Mouse (Mus musculus): ENCODE measurements around the gene Esrrg. TPM values are rescaled to one million over a fixed set of nuclear protein-coding genes. Genes with fewer than 3 reads are reported as not detected.

Esrrg gene
- total RNA-seq, 1 experiment from 2014 or later: 19.4 TPM

DNA sequence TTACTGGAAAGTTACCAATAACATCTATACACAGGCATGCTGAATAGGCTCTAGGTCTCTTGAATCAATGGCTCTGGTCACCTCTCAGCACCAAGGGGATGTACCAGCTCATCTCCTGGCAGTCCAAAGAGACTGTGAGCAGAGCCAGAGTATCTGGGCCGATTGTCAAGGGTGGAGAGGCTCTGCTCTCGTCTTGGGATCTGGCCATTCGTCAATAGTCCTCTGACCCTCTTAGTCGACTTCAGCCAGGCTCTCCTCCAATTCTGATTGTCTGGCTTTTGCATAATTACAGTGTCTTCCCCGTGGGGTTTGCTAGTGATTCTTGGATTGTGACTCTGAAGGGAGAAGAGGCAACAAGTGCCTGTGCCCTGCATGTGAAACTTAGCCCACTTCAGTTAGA, 41.3 kb downstream of the Esrrg start:
- DNase-seq: no peak

DNA sequence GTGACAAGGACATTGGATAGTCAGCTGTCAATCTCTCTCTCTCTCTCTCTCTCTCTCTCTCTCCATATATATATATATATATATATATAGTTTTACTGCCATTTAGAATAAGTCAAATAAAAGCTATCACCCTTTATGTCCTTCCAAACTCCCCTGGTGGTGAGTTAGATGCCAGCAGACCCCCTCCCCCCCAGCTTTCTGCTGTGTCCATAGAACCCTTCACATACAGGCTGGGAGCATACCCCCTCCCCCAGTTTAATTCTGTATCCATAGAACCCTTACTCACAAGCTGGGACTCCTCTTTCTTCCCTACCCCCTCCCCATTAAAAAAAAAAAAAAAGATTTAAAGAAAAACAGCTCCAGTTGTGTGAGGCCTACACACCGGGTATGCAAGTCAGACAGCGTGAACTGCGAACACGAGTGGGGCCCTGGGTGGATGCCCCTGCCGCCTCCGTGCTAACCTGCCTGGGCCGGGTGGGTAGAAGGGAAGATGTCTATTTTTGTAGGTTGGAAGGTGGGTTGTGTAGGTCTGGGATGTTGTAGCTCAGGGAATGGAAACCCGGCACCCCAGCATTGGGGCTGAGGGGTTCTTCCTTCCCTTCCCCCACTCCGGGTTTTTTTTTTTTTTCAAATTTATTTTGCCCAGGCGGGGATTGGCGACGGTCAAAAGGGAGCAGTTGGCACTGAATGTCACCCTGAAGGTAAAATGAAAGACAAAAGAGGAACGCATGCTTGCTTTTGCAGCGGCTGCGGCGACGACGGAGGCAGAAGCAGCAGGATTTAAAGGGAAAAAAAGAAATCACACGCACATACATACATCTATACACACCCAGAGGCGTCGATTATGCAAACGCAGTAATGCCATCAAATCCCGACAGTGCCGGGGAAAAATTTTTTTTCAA, 42.4 kb downstream of the Esrrg start:
- no peak for DNase-seq

DNA sequence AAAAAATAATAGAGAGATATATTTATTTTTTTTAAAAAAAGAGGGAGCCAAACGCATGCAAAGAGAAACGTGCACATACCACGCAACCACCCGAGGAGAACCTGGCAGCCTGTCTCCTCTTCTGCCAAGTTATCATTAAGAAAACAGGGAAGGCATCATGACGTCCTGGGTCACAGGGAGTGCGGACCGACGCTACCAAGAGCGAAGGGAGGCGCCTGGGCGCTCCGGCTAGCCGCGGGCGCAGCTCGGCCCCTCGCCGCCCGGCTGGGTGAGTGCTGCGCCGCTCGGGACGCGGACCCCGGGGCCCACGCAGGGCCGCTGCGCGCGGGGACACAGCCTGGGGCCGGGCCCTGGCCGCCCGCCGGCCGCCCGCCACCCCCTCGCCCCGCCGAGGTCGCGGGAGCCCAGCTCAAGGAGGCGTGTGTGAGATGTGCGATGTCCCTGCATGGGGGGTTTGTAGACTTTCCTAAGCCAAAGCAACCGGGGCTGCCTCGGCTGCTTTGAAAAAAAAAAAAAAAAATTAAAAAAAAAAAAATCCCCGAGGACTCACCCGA, 43.2 kb downstream of the Esrrg start:
- DNase-seq: peak; percentile 49

DNA sequence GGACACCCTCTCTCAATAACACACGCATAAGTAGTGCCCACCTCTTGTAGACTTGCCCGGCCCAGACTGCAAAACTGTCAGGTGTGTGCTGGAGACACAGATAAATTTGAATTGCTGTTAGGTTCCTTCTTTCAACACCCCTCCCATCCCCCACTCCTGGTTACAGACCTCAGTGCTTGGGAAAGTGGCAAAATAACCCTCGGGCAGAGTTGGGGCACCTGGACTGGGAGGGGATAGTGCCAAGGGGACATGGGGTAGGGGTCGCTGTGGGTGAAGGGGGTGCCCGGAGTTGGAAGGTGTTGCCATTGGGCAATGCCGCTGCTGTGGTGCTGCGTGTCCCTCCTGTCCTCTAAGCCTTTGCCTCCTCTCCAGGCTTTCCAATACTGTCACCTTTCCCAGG, 43.9 kb downstream of the Esrrg start:
- DNase-seq: peak; percentile 10

DNA sequence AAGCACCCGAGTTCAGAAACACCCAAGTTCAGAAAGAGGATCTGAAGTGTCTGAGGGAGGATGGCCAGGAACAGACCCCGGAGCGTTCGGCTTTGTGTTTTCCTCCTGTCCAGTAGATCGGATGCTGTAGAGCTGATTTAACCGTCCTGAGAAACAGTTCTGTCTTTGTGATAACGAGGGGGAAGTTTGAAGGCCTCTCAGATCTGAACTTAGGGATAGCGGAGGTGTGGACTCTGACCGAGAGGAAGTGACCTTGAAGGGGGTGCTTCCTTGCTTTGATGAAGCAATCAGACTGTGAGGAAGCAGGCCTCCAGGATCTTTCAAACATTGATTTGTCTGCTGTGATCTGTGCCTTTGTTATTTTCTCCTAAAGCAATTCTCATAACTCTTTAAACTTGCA, 44.8 kb downstream of the Esrrg start:
- DNase-seq: no peak

DNA sequence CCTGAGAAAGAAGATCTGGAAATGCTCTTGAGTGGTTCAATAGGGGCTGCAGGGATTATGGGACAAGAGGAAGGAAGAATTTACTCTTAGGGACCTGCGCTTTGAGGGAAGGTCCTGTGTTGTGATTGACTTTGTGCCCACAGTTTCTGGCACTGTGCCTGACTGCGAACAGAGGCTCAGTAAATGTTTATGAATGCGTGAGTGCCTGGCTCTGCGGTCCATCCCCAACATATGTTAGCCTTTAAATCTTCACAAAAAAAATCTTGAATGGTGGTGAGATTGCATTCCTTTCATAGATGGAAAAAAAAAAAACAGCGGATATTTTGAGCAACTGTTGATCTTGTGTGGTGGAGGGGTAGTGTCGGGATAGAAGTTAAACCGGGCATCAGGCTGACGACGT, 52.4 kb downstream of the Esrrg start:
- no peak for DNase-seq

DNA sequence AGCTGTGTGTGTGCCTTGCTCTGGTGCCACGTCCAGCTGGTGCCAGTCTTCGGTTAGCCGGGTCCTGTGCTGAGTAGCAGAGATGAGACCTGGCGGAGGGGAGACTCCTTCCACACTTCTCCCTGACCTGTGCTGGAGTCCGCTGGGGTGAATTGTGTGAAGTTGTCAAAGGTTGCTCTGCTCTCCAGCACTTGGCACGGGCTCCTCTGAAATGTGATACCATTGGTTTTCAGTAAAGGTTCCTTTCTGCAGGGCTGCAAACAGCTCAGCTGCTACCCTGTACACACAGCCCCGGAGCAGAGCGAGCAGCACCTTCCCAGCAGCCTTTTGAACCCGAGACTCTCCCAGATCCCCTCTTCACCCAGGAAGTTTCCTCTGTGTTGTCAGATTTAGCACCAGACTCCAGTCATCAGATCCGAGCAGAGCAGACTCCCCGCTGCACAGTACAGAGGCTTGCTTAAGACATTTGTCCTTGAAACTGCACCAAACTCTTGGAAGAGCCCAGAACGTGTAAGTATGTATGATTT, 53.6 kb downstream of the Esrrg start:
- peak; percentile 38 for DNase-seq

DNA sequence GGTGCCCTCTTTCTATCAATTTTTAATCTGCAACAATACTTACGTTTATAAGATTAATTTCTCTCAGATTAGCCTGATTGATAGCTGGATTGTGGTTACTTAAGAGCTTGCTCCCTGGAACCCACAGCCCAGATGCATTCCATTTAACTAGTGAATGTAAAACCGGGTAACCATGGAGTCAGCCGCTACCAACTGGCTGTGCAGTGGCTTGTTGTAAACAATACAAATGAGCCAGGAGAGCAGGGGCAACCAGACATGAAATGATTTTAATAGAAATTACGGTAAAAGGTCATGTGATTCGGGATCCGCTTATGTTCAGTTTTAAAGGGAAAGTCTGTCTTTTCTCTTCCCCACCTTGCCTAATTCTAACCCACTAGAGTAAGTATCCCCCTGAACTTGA, 54.8 kb downstream of the Esrrg start:
- no peak for DNase-seq

DNA sequence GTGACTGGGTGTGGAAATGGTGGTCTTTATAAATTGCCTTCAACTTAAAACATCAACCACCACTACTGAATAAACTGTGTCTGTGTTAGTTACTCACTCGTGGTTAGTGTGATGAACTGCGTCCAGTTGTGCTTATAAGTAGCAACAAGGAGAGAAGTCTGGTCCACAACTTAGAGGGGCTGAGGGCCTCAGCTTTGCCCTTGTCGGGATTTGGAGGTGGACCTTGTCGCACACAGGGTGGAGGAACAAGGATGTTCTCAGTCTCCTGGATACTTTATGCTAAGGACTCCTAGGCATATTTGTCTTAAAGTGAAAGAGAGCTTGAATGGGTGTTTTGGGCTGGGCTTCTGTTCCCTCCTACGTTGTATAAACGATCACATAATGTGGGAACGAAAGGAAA, 55.7 kb downstream of the Esrrg start:
- DNase-seq: no peak

DNA sequence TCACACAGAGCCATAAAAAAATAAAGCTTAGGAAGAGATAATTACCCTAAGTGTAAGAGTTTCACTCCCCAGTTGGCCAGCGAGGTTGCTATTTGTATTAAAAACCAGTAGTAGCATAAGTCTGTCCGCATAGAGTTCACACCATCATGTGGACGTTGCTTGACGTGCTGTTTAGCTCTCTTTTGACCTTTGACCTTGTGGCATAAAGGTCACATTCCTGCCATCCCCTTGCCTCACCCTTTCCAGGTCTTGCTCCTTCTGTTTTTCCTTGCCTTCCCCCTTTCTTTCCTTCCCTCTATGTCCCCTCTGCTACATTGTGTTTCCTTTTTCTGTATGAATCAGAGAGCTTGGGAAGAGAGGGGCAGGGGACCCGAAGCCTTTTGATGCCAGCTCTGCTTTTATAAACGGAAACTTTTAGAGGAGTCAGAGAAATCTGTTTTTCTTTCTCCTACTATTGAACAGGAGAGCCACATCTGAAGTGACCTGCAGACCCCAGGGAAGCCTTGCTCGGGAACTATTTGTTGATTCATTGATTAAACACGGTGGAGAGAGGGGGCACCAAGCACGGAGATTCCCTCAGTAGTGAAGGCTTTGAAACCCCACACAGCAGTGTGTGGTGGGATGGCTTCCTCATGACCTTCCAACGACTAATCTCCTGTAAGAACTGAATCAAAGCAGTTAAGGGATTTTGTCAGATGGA, 57.5 kb downstream of the Esrrg start:
- no peak for DNase-seq

DNA sequence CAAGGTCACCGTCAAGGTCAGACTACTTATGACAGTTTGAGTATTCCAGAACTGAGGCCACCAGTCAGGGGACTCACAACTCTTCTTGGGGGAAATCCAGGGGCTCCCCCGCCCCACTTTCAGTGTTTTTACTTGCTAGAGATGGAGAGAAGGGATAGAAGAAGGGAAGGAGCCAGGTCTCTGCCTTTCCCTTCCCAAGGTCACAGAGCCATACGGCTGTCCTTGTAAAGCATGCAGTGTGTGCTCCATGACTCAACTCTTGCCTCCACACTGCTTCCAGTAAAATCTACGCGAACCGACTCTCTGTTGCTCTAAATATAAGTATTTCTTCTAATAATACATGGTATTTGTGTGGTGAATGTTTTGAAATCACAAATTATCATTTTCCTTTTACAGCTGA, 61.2 kb downstream of the Esrrg start:
- DNase-seq: no peak

DNA sequence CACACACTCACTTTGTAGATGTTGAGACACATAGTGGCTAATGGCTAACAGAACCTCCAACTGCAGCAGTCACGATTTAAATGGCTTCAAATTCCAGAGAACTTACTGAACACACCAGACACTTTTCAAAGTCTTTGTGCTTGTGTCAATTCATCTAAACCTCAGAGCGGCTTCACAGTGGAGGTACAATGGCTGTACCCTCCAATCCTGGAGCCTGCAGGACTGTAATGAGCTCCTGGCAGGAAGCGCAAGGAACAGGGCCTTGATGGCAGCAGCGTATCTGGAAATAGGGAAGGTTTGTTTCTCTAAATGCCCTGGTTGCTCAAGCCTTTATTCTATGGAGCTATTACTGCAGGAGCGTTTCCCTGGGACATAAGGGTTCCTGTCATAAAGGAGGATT, 63.9 kb downstream of the Esrrg start:
- DNase-seq: no peak

DNA sequence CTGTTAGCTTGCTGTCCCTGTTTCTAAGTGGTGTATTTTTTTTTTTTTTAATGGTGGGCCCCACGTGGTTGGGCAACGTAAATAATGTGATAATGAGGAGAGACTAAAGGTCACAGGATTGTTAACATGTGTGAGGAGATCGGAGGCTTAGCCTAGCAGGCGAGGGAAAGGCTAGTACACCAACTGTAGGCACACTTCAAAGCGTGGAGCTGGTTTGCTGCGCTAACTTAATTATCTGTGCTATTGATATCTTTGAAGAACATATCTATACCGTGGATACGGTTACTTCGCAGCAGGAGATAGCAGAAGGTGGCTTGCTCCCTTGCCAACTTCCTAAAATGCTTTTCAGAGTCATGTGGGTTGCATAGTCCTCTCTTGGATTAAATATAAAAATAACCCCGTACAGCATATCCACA, 66.2 kb downstream of the Esrrg start:
- no peak for DNase-seq

DNA sequence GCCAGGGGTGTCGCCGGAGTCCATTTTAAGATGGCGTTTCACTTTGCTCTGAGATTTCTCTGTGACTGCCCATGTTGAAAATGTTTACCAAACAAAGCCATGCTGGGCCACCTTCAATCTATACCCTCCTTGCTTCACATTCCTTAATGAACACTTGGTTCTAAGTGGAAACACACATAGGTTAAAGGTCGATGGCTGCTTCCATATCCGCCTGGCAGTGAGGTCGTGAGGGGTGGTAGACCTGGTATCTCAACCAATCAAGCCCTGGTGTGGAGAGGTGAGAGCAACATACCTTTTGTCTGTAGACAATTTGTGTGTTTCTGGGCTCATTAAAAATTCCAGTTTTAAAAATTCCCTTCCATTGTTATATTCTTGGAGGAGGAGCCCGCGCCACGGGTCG, 68.0 kb downstream of the Esrrg start:
- DNase-seq: no peak

DNA sequence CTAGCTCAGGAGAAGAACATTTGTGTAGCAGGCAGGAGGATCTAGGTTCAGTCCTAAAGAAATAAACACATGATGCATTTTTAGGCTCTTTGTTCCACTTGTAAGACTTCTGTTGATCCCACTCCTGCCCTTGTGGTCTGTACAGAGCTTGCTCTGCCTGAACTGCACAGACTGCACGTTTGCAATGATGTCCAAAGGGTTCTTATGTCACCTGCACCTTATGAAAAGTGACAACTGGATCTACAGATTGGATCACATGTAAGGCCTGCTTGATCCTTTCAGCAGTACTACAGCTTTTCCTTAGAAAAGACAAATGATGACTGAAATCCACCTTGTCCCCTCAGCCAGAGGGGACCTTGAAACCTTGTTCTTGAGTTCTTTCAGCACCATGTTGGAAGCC, 70.7 kb downstream of the Esrrg start:
- no peak for DNase-seq

DNA sequence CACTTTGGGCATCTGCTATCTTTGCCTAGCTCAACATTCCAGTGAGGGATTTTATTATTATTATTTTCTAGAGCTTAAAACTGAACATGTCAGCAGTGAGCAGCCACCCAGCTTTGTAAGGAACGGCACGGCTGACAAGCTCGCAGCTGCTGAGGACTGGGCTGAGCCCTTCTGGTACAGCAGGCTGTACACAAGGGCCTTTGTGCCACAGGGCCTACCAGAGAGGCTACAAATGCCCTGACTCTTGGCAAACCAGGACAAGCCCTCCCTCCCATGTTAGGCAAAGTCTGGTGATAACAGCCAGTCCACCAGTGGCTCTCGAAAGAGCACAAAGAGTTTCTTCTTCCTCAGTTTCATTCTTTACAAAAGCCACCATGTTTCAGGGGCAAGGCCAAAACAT, 75.9 kb downstream of the Esrrg start:
- DNase-seq: no peak

DNA sequence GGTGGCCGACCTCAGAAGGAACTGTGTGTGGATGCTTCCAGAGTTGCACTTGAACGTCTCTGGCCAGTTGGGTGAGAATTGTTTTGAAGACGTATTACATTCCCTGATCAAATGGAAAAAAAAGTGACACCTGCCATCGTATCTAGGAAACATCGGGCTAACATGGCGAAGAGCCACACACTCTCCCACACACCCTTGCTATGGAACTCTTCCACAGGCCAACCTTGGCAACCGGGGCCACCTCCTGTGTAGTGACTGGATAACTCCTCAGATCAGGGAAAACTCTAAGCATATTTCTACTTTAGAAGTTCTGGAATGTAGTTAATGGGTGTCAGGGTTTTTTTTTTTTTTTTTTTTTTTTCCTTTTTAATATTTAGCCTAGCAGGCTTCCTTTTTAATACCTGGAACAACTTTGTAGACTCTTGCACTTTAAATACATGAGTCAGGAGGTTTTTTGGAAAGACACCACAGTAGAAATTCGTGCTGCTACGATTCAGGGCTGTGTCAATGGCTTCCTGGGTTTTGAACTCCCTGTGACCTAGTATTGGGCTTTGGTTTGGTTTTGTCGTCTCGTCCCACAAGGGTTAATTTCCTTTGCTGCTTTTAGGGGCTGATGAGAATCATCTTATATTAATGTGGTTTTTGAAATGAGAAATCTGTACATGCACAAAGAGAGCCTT, 83.4 kb downstream of the Esrrg start:
- no peak for DNase-seq

DNA sequence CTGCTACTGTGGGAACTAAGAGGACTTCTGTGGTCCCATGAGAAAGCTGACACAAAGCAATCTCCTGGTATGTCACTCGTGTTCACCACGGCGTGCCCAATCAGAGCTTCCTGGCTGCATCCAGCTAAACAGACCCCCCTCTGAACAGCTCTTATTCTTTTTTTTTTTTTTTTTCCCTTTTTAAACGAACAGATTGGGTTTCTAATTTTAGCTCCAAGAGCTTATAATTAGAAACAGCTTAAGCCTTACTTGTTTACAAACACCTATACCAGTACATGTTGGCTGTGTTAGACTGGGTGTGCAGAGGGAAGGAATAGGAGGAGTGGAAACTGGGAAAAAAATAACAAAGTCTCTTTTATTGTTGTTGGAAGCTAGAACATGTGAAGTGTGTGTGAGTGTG, 86.3 kb downstream of the Esrrg start:
- DNase-seq: no peak

DNA sequence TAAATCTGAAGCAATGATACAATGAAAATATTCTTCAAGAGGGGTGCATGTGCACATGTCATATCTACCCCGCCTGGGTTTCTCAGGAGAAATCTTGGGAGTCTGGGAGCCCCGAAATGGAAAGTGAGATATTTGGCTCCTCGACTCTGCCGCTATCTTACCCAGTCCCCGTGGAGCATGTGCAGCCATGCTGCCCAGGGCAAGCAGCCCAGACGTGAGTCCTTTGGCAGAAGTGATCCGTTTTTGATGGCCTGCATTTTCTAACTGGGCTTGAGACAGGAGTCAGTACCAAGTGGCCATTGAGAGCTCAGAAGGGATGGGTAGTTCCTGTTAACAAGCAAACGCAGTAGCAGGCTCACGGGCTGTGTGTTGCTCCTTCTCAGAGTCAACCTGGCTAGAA, 89.6 kb downstream of the Esrrg start:
- peak; percentile 20 for DNase-seq

DNA sequence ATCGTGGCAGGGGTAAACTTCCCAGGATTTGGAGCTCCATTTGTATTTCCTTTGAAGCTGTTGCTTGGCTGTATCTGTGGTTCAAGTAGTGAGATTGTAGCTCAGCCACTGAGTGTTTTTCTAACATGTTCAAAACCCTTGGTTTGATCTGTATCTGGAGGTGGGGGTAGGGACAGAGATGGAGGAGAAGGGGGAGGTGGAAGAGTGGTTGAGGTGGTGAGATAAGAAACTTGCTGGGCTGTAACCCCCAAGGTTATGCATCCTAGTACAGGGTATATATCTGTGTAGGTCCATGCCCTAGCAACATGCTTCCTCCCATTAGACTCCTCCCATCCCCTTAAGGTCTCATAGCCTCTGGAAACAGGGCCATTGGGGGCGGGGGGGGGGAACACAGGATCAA, 92.4 kb downstream of the Esrrg start:
- no peak for DNase-seq

DNA sequence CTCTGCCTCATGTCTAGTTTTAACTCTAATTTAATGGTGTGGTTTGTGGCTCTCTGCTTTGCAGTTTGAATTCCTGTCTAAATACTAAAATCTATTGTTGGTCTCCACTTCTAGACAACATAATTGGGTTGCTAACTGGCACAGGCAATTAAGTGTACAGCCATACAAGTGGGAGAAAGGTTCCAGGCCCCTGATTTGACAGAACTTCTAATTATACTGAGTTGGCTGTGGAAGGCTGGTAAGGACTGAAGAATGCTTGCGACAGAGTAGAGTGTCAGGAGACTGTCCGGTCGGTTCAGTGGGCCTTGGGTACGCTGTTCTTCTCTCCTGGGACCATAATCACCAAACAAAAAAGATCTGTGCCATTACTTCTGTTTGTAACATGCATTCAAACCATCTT, 96.3 kb downstream of the Esrrg start:
- DNase-seq: no peak

DNA sequence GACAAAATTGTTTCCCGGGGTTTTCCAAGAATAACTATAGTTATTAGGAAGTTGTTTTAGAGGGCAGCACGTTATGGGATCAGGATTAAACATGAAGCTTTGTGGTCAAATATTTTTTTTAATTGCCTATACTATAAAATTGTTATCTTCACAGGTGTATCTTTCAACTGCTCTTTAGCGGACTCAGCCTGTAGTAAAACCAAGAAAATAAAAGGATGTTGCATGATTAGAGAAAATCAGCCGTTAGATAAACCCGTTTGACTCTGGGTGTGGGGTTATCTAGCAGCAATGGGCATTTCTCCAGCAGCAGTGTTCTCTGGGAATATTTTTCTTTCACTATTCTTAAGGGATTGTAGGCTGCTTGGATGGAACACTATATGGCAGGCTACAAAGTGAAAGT, 96.8 kb downstream of the Esrrg start:
- DNase-seq: no peak

DNA sequence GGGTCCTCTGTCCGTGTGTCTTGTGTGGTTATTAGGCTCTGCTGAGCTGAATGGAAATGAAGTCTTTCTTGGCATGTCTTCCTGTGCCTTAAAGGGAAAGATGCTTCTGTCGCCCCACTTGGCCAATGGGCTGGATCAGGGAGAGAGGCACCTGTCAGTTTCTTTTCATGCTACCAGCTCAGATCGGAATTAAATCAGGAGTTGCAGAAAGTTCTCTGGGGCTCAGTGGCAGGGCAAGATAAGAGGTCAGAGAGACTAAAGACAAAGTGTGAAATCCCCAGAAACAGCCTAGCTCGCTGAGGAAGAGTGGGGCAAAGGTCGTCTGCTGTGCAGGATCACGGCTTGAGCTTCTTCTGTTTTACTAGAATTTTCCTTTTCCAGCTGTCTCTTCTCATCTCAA, 97.5 kb downstream of the Esrrg start:
- DNase-seq: no peak
